9 mouse cellular contexts compared by ENCODE assay signal in the genomic region with DNA sequence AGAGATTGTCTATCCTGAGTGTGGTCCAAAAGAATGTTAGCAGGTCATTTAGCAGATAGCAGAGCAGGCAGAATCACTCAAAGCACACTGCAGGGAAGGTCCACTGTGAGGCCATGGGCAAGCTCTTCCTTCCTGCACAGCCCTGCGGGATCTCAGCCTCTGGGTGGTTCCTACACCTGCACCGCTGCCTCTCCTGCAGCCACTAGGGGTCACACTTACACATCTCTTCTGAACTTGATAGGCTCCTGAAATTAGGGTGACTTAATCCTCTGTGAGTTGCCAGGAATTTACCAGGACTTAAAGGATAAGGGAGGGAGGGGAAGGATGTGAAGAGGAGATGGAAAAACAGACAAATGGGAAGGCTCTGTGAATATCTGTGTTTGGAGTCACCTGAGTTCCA.
DNase-seq lines count a peak whose midpoint lies in the region; ATAC-seq and TF ChIP-seq lines count a peak whose summit lies in the region.
"Had no signal": no experiment of that assay in that cellular context is flagged by ENCODE, and none has a peak within 500 bp of the region (broad histone marks: within the 10 kb centered on the region; RNA-seq: fewer than 3 reads in every experiment).

No protein-coding gene starts in this region.

- H3K9ac ChIP-seq in midbrain, embryonic 13.5 days (replicated peaks), result no peak overlapping the region

- ATAC-seq in midbrain, embryonic 13.5 days, result peak; percentile 63

- TF ChIP-seq POLR2A in kidney, adult 2 months (IDR thresholded peaks at IDR 0.05; ENCODE audit: low read depth, low read length), result no peak
- no peak for TF ChIP-seq POLR2A in small intestine, adult 2 months (IDR thresholded peaks at IDR 0.05; ENCODE audit: low read depth, low read length)

- TF ChIP-seq CTCF in kidney, adult 2 months (conservative IDR thresholded peaks at IDR 0.05; ENCODE audit: insufficient read depth, insufficient read length, low read depth, low read length), result peak; percentile 71
- TF ChIP-seq CTCF in small intestine, adult 2 months (IDR thresholded peaks at IDR 0.05; ENCODE audit: extremely low read depth, insufficient read length, insufficient replicate concordance, low read depth, low read length), result peak; percentile 39; the same call in 1 of the 2 replicates

- intact Hi-C loops in left cerebral cortex, postnatal 25 days (cut with DNase I), result loop anchor here (2.0 kb wide), 1 partner anchor 294 kb away; no protein-coding TSS in a partner anchor

- H3K4me3 ChIP-seq in kidney, adult 2 months (ENCODE audit: insufficient read depth, low read depth, low read length), result no peak overlapping the region
- H3K4me3 ChIP-seq in midbrain, embryonic 13.5 days (replicated peaks), result no peak overlapping the region
- no peak overlapping the region for H3K4me3 ChIP-seq in small intestine, adult 2 months (ENCODE audit: low read depth, low read length)

- no peaks in the 10 kb centered on the region for H3K36me3 ChIP-seq in kidney, adult 2 months (ENCODE audit: control insufficient read depth, insufficient read depth, low read length)
- no peaks in the 10 kb centered on the region for H3K36me3 ChIP-seq in midbrain, embryonic 13.5 days
- no peaks in the 10 kb centered on the region for H3K36me3 ChIP-seq in small intestine, adult 2 months (ENCODE audit: control insufficient read depth, insufficient read depth, low read length)
- H3K36me3 ChIP-seq: G1E had no signal

- no peak overlapping the region for H3K4me2 ChIP-seq in midbrain, embryonic 13.5 days (replicated peaks)

- no peak overlapping the region for H3K27ac ChIP-seq in kidney, adult 2 months (ENCODE audit: insufficient read depth, low read depth, low read length)
- no peak overlapping the region for H3K27ac ChIP-seq in midbrain, embryonic 13.5 days
- H3K27ac ChIP-seq in small intestine, adult 2 months (ENCODE audit: insufficient read depth, low read depth, low read length), result no peak overlapping the region

- H3K4me1 ChIP-seq in kidney, adult 2 months (ENCODE audit: control insufficient read depth, insufficient read depth, low read length), result no peaks in the 10 kb centered on the region
- H3K4me1 ChIP-seq in midbrain, embryonic 13.5 days (replicated peaks), result peaks cover 37% of the 10 kb centered on the region
- no peaks in the 10 kb centered on the region for H3K4me1 ChIP-seq in small intestine, adult 2 months (ENCODE audit: control insufficient read depth, insufficient read depth, insufficient read length, low read length)

- WGBS in kidney, adult 2 months, result 2% methylated on average over 2 of the region's 2 CpGs
- 0% methylated on average over 2 of the region's 2 CpGs for WGBS in midbrain, embryonic 13.5 days
- 0% methylated on average over 2 of the region's 2 CpGs for WGBS in small intestine, adult 2 months

- H3K9me3 ChIP-seq in midbrain, embryonic 13.5 days, result no peaks in the 10 kb centered on the region

- no peaks in the 10 kb centered on the region for H3K27me3 ChIP-seq in kidney, adult 2 months (replicated peaks; ENCODE audit: control insufficient read depth, insufficient read depth, low read length)
- no peaks in the 10 kb centered on the region for H3K27me3 ChIP-seq in midbrain, embryonic 13.5 days
- no peaks in the 10 kb centered on the region for H3K27me3 ChIP-seq in small intestine, adult 2 months (ENCODE audit: control insufficient read depth, insufficient read depth, low read length)

- DNase-seq in gastrocnemius, postnatal 10 days, result peak; percentile 41
- DNase-seq in gastrocnemius, postnatal 25 days, result no peak
- peak; percentile 61 for DNase-seq in cerebellum, adult 9-10 months
- DNase-seq in frontal cortex, adult 2 months (ENCODE audit: extremely low spot score in 1 of 2, low spot score in 1 of 2), result peak; percentile 42 to 90
- DNase-seq in kidney, adult 2 months, result peak; percentile 61
- peak; percentile 78 to 84 for DNase-seq in left cerebral cortex, postnatal 25 days (ENCODE audit: low spot score in 2 of 2)
